15 mouse cellular contexts compared by ENCODE assay signal in the genomic region with DNA sequence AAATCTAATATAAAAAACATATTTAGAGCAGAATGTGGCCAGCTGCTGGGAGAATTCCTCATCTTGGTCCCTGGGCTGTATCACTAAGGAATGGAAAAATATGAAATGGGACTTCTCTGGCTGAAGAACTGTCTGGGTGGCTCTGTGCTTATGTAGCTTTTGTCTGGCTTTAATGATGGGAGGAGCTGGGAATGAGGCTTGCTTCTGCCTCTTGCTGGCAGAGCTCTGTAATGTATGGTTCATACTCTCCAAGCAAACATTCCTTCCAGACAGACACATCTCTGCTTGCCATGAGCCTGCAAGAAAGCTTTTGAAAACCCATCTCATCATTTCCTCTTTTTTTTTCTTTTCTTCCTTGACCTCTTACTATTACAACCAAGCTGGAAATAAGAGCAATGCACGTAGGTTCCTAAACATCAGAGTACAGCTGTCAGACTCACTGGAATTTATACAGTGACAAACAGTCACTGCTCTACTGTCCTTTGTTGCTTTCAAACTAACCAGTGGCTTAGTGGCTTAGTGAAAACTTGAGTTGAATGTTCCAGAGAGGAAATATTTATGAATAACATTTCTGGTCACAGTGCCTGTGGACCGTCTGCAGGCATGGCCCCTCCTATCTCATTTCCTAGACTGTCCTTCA.
DNase-seq lines count a peak whose midpoint lies in the region; ATAC-seq and TF ChIP-seq lines count a peak whose summit lies in the region.
"Had no signal": no experiment of that assay in that cellular context is flagged by ENCODE, and none has a peak within 500 bp of the region (broad histone marks: within the 10 kb centered on the region; RNA-seq: fewer than 3 reads in every experiment).

No protein-coding gene starts in this region.

- peak; percentile 22; the same call in 1 of the 2 replicates for TF ChIP-seq CTCF in kidney, postnatal 0 days (IDR thresholded peaks at IDR 0.05; ENCODE audit: low read depth)

- no peaks in the 10 kb centered on the region for H3K4me1 ChIP-seq in forebrain, embryonic 15.5 days
- no peaks in the 10 kb centered on the region for H3K4me1 ChIP-seq in forebrain, embryonic 11.5 days (replicated peaks; ENCODE audit: control insufficient read depth, insufficient read depth, low read length)
- H3K4me1 ChIP-seq in kidney, postnatal 0 days (replicated peaks; ENCODE audit: insufficient read depth, low read length): no peaks in the 10 kb centered on the region
- H3K4me1 ChIP-seq in intestine, embryonic 15.5 days (replicated peaks): 0 out of 2 replicates have a peak, but pooled peaks cover 3% of the 10 kb centered on the region
- H3K4me1 ChIP-seq: forebrain, embryonic 12.5 days had no signal

- H3K9me3 ChIP-seq in forebrain, embryonic 15.5 days: no peaks in the 10 kb centered on the region
- H3K9me3 ChIP-seq in forebrain, embryonic 11.5 days (ENCODE audit: control insufficient read depth, low read length): no peaks in the 10 kb centered on the region
- H3K9me3 ChIP-seq in kidney, postnatal 0 days (replicated peaks; ENCODE audit: low read length): no peaks in the 10 kb centered on the region
- no peaks in the 10 kb centered on the region for H3K9me3 ChIP-seq in intestine, embryonic 15.5 days
- H3K9me3 ChIP-seq: forebrain, embryonic 12.5 days; heart, embryonic 13.5 days had no signal

- peak overlapping the region; percentile 27; the same call in 1 of the 2 replicates for H3K27ac ChIP-seq in forebrain, embryonic 15.5 days (replicated peaks)
- H3K27ac ChIP-seq in forebrain, embryonic 11.5 days (ENCODE audit: low read depth, low read length): no peak overlapping the region
- H3K27ac ChIP-seq in kidney, postnatal 0 days: 0 out of 2 replicates have a peak overlapping the region, but pooled peaks have one; percentile 0
- peak overlapping the region; percentile 27 for H3K27ac ChIP-seq in intestine, embryonic 15.5 days
- H3K27ac ChIP-seq: forebrain, embryonic 12.5 days; heart, embryonic 13.5 days; liver, embryonic 14.5 days had no signal

- WGBS in forebrain, embryonic 15.5 days: 63% methylated on average over 2 of the region's 2 CpGs
- 85% methylated on average over 2 of the region's 2 CpGs for WGBS in forebrain, embryonic 11.5 days
- WGBS in kidney, postnatal 0 days: 43% methylated on average over 2 of the region's 2 CpGs
- 33% methylated on average over 2 of the region's 2 CpGs for WGBS in intestine, embryonic 15.5 days

- H3K4me2 ChIP-seq in forebrain, embryonic 15.5 days (replicated peaks): no peak overlapping the region
- H3K4me2 ChIP-seq in forebrain, embryonic 11.5 days (ENCODE audit: low read depth, low read length, severe bottlenecking): no peak overlapping the region
- H3K4me2 ChIP-seq in kidney, postnatal 0 days (ENCODE audit: low read length): no peak overlapping the region
- H3K4me2 ChIP-seq in intestine, embryonic 15.5 days (replicated peaks): no peak overlapping the region
- H3K4me2 ChIP-seq: forebrain, embryonic 12.5 days; heart, embryonic 13.5 days had no signal

- ATAC-seq in forebrain, embryonic 15.5 days (replicated peaks): no peak
- no peak for ATAC-seq in forebrain, embryonic 11.5 days (replicated peaks; ENCODE audit: low FRiP score)
- no peak for ATAC-seq in kidney, postnatal 0 days (replicated peaks; ENCODE audit: low FRiP score, low read depth)
- ATAC-seq in intestine, embryonic 15.5 days: peak; percentile 79
- no peak for ATAC-seq in inflammation-experienced regulatory T-cells, adult 6 months
- ATAC-seq: midbrain, embryonic 16.5 days had no signal

- no peak overlapping the region for H3K4me3 ChIP-seq in forebrain, embryonic 15.5 days
- no peak overlapping the region for H3K4me3 ChIP-seq in forebrain, embryonic 11.5 days (ENCODE audit: low read depth, low read length)
- no peak overlapping the region for H3K4me3 ChIP-seq in kidney, postnatal 0 days (replicated peaks; ENCODE audit: low read depth, low read length)
- no peak overlapping the region for H3K4me3 ChIP-seq in intestine, embryonic 15.5 days (replicated peaks)
- H3K4me3 ChIP-seq: forebrain, embryonic 12.5 days; heart, embryonic 13.5 days had no signal

- no peak overlapping the region for H3K9ac ChIP-seq in forebrain, embryonic 15.5 days (replicated peaks)
- no peak overlapping the region for H3K9ac ChIP-seq in forebrain, embryonic 11.5 days (ENCODE audit: low read length)
- H3K9ac ChIP-seq in kidney, postnatal 0 days (ENCODE audit: low read depth, low read length): no peak overlapping the region
- no peak overlapping the region for H3K9ac ChIP-seq in intestine, embryonic 15.5 days
- H3K9ac ChIP-seq: forebrain, embryonic 12.5 days; heart, embryonic 13.5 days; liver, embryonic 14.5 days had no signal

- DNase-seq in forebrain, embryonic 11.5 days (ENCODE audit: low spot score): no peak
- DNase-seq in kidney, postnatal 0 days (ENCODE audit: low spot score): peak; percentile 48
- no peak for DNase-seq in kidney, postnatal 25 days
- peak; percentile 5 for DNase-seq in 3T3-L1 (ENCODE audit: low read depth, low spot score)
- DNase-seq in urinary bladder, postnatal 4 days (ENCODE audit: low spot score in 2 of 2): no peak
- DNase-seq: adrenal gland, postnatal 10 days; cerebellum, adult 11 months; right cerebral cortex, adult 18-20 months had no signal

- no peaks in the 10 kb centered on the region for H3K27me3 ChIP-seq in forebrain, embryonic 15.5 days
- H3K27me3 ChIP-seq in forebrain, embryonic 11.5 days (ENCODE audit: control insufficient read depth, insufficient read depth, low read length): no peaks in the 10 kb centered on the region
- no peaks in the 10 kb centered on the region for H3K27me3 ChIP-seq in kidney, postnatal 0 days (ENCODE audit: insufficient read depth, low read length)
- H3K27me3 ChIP-seq in intestine, embryonic 15.5 days (replicated peaks): no peaks in the 10 kb centered on the region
- H3K27me3 ChIP-seq: forebrain, embryonic 12.5 days; heart, embryonic 13.5 days had no signal

- H3K36me3 ChIP-seq in forebrain, embryonic 15.5 days: no peaks in the 10 kb centered on the region
- no peaks in the 10 kb centered on the region for H3K36me3 ChIP-seq in forebrain, embryonic 11.5 days (ENCODE audit: control insufficient read depth, insufficient read depth, low read length)
- H3K36me3 ChIP-seq in kidney, postnatal 0 days (ENCODE audit: insufficient read depth, low read length): no peaks in the 10 kb centered on the region
- H3K36me3 ChIP-seq in intestine, embryonic 15.5 days: no peaks in the 10 kb centered on the region
- H3K36me3 ChIP-seq: forebrain, embryonic 12.5 days; heart, embryonic 13.5 days had no signal

Comparison
In these comparisons a context has a peak if more than half of its experiments do, and no peak if none do; other contexts are left out.
1. DNase-seq: peak in kidney, postnatal 0 days (single experiment) and 3T3-L1 (single experiment); none in forebrain, embryonic 11.5 days (single experiment), kidney, postnatal 25 days (0 of 2) and urinary bladder, postnatal 4 days (0 of 2).